Mouse (Mus musculus) heart, embryonic 16.5 days (tissue): ENCODE data around the gene Cma2. TPM values are rescaled to one million over a fixed set of nuclear protein-coding genes. Genes with fewer than 3 reads are reported as not detected.
"Not testable (repeated sequence)": the region's sequence is repeated elsewhere in the genome, so short reads cannot be mapped to it uniquely, and the experiment has no call there.

ENCODE experiments used
- ATAC-seq: fragments of 200-750 bp; cut with Nextera tagmentation; replicated peaks from 2 replicates; pipeline ENCODE4 v1.8.0; 2017; ENCODE audit warnings: moderate number of reproducible peaks; ENCODE audit not compliant: insufficient read depth, low FRiP score; ENCODE audit errors: extremely low read depth
- H3K27ac ChIP-seq: fragments of 300-500 bp; sonication (generic); 2 replicates; pipeline ENCODE4 v1.5.1; 2014; ENCODE audit warnings: mild to moderate bottlenecking, low read length, control low read depth, moderate library complexity
- H3K27me3 ChIP-seq: fragments of 300-500 bp; sonication (generic); 2 replicates; pipeline ENCODE4 v1.6.1; 2014; ENCODE audit warnings: low read length, mixed read lengths; ENCODE audit not compliant: control insufficient read depth, insufficient read depth
- H3K36me3 ChIP-seq: fragments of 300-500 bp; sonication (generic); 2 replicates; pipeline ENCODE4 v1.6.1; 2014; ENCODE audit not compliant: control insufficient read depth, insufficient read depth
- H3K4me1 ChIP-seq: fragments of 300-500 bp; sonication (generic); 2 replicates; pipeline ENCODE4 v1.6.1; 2014; ENCODE audit warnings: low read length, mixed read lengths; ENCODE audit not compliant: control insufficient read depth, insufficient read depth
- H3K4me2 ChIP-seq: fragments of 300-500 bp; sonication (generic); 2 replicates; pipeline ENCODE4 v1.6.1; 2014; ENCODE audit warnings: low read depth, mild to moderate bottlenecking, control low read depth, low read length
- H3K4me3 ChIP-seq: fragments of 300-500 bp; sonication (generic); 2 replicates; pipeline ENCODE4 v1.5.1; 2014; ENCODE audit warnings: mild to moderate bottlenecking, control low read depth, low read length
- H3K9ac ChIP-seq: fragments of 300-500 bp; sonication (generic); 2 replicates; pipeline ENCODE4 v1.6.1; 2014; ENCODE audit warnings: low read length, control low read depth
- H3K9me3 ChIP-seq: fragments of 300-500 bp; sonication (generic); replicated peaks from 2 replicates; pipeline ENCODE4 v1.6.1; 2016; ENCODE audit warnings: low read length; ENCODE audit not compliant: control insufficient read depth
- WGBS: fragments of 180-500 bp; shearing (Covaris S2); extraction: QIAGEN DNeasy Blood & Tissue Kit; methylation state at CpG from one replicate; pipeline ENCODE4 v1.1.7; 2014; 5-methylcytosine and 5-hydroxymethylcytosine counted together
- polyA plus RNA-seq: library from polyadenylated mRNA; unstranded; fragments of >200 nt; fragmentation: Nextera tagmentation; extraction: Ambion mirVana; gene quantifications from 2 replicates; pipeline ENCODE4 v1.2.1, GENCODE M21; 2015

Gene Cma2
- polyA plus RNA-seq, 1 experiment from 2014 or later = not detected

GRCm38 (mm10) chr14:56017671-56018070 is 66.9 kb downstream of the Cma2 start, which contains the start of gene Mcpt1:
TSS of gene Mcpt1 (plus strand) at chr14:56017971.
- 64% methylated on average over 3 of the region's 3 CpGs for whole genome bisulfite sequencing
- H3K4me1 ChIP-seq, H3K4me3 ChIP-seq, H3K4me2 ChIP-seq, H3K36me3 ChIP-seq, H3K9ac ChIP-seq, H3K27ac ChIP-seq, H3K9me3 ChIP-seq, H3K27me3 ChIP-seq, ATAC-seq: not testable (repeated sequence)

- H3K27ac ChIP-seq = no peak overlapping the region
- H3K4me1 ChIP-seq = no peaks in the 10 kb centered on the region
- H3K9me3 ChIP-seq = no peaks in the 10 kb centered on the region
- H3K4me3 ChIP-seq = no peak overlapping the region
- no peak for ATAC-seq
- H3K27me3 ChIP-seq = no peaks in the 10 kb centered on the region
- H3K36me3 ChIP-seq = no peaks in the 10 kb centered on the region
- H3K4me2 ChIP-seq = no peak overlapping the region
- H3K9ac ChIP-seq = no peak overlapping the region
- 44% methylated on average over 1 of the region's 1 CpGs for WGBS
Observed at GRCm38 (mm10) chr14:56019446-56019845, 68.7 kb downstream of the Cma2 start.

GRCm38 (mm10) chr14:56021305-56021704 is 70.5 kb downstream of the Cma2 start:
- H3K4me3 ChIP-seq, H3K9ac ChIP-seq, H3K27me3 ChIP-seq, H3K36me3 ChIP-seq, H3K4me2 ChIP-seq, H3K9me3 ChIP-seq, H3K27ac ChIP-seq, H3K4me1 ChIP-seq, ATAC-seq: not testable (repeated sequence)
- WGBS = 61% methylated on average over 3 of the region's 4 CpGs

Other genes with a start within 250 kb of the Cma2 start
- gene Tgm1, start 237.1 kb upstream of the Cma2 start, polyA plus RNA-seq = 0.45 and 0.57 TPM in 2 replicates
- gene Rabggta, start 228.7 kb upstream of the Cma2 start, polyA plus RNA-seq = 22.0 and 25.6 TPM in 2 replicates
- gene Dhrs1, start 205.3 kb upstream of the Cma2 start, polyA plus RNA-seq = 71.1 and 76.3 TPM in 2 replicates
- 21.5 and 22.7 TPM in 2 replicates for gene Nop9, start 205.3 kb upstream of the Cma2 start, polyA plus RNA-seq
- gene Cideb, start 192.5 kb upstream of the Cma2 start, polyA plus RNA-seq = 1.3 and 1.8 TPM in 2 replicates
- gene Ltb4r2, start 189.6 kb upstream of the Cma2 start, polyA plus RNA-seq = 0.20 and 0.32 TPM in 2 replicates
- 0.59 and 0.66 TPM in 2 replicates for gene Ltb4r1, start 185.0 kb upstream of the Cma2 start, polyA plus RNA-seq
- 15.3 and 17.5 TPM in 2 replicates for gene Adcy4, start 166.9 kb upstream of the Cma2 start, polyA plus RNA-seq
- gene Ripk3, start 162.1 kb upstream of the Cma2 start, polyA plus RNA-seq = 17.8 and 20.8 TPM in 2 replicates
- gene Nfatc4, start 127.8 kb upstream of the Cma2 start, polyA plus RNA-seq = 9.7 and 14.4 TPM in 2 replicates
- gene Nynrin, start 97.0 kb upstream of the Cma2 start, polyA plus RNA-seq = 11.1 and 13.7 TPM in 2 replicates
- 0.59 and 0.69 TPM in 2 replicates for gene Cbln3, start 66.6 kb upstream of the Cma2 start, polyA plus RNA-seq
- 9.8 and 11.2 TPM in 2 replicates for gene Khnyn, start 66.0 kb upstream of the Cma2 start, polyA plus RNA-seq
- 59.6 and 59.9 TPM in 2 replicates for gene Sdr39u1, start 50.7 kb upstream of the Cma2 start, polyA plus RNA-seq
- gene Cma1, start 6.3 kb upstream of the Cma2 start, polyA plus RNA-seq = 8.1 and 8.3 TPM in 2 replicates
- not detected in 2 replicates for gene Mcpt1, start 67.0 kb downstream of the Cma2 start, polyA plus RNA-seq
- not detected in 2 replicates for gene Mcpt9, start 79.5 kb downstream of the Cma2 start, polyA plus RNA-seq
- not detected in 2 replicates for gene Mcpt2, start 91.1 kb downstream of the Cma2 start, polyA plus RNA-seq
- 0.54 and 0.55 TPM in 2 replicates for gene Mcpt4, start 111.3 kb downstream of the Cma2 start, polyA plus RNA-seq
- gene Mcpt8, start 134.3 kb downstream of the Cma2 start, polyA plus RNA-seq = 0.16 and 0.41 TPM in 2 replicates
- 0.20 and 0.51 TPM in 2 replicates for gene Ctsg, start 151.6 kb downstream of the Cma2 start, polyA plus RNA-seq
- not detected in 2 replicates for gene Gzme, start 169.6 kb downstream of the Cma2 start, polyA plus RNA-seq
- not detected in 2 replicates for gene Gzmd, start 181.6 kb downstream of the Cma2 start, polyA plus RNA-seq
- not detected in 2 replicates for gene Gzmg, start 208.6 kb downstream of the Cma2 start, polyA plus RNA-seq
- gene Gzmn, start 223.6 kb downstream of the Cma2 start, polyA plus RNA-seq = not detected in 2 replicates